Mouse (Mus musculus) T-helper 2 cell (primary cell): ENCODE results near the gene Kcnma1.

Source experiments
- in situ Hi-C: fragments of 300-600 bp; cut with MboI, MseI; formaldehyde crosslinking; loops from one replicate; pipeline ENCODE4 v1.15.1; 2025; ENCODE audit warnings: high pct_unique_total_duplicates

Gene Kcnma1

GRCm38 (mm10) chr14:23874545-23874944 lies 139.7 kb downstream of the Kcnma1 start:
- in situ Hi-C loops = no loop called here

GRCm38 (mm10) chr14:23857034-23857433 lies 157.3 kb downstream of the Kcnma1 start:
- in situ Hi-C loops = no loop called here

- in situ Hi-C loops = no loop called here
Measured at GRCm38 (mm10) chr14:23854946-23855345, 159.3 kb downstream of the Kcnma1 start.

- in situ Hi-C loops = no loop called here
Measured at GRCm38 (mm10) chr14:23848529-23849141, 165.7 kb downstream of the Kcnma1 start.

- in situ Hi-C loops = no loop called here
Measured at GRCm38 (mm10) chr14:23846706-23847105, 167.6 kb downstream of the Kcnma1 start.

- in situ Hi-C loops = no loop called here
Measured at GRCm38 (mm10) chr14:23842025-23842424, 172.3 kb downstream of the Kcnma1 start.

GRCm38 (mm10) chr14:23839613-23840012 lies 174.7 kb downstream of the Kcnma1 start:
- in situ Hi-C loops = no loop called here

- in situ Hi-C loops = no loop called here
Measured at GRCm38 (mm10) chr14:23835387-23836111, 178.7 kb downstream of the Kcnma1 start.

GRCm38 (mm10) chr14:23831284-23831683 lies 183.0 kb downstream of the Kcnma1 start:
- in situ Hi-C loops = no loop called here

- in situ Hi-C loops = no loop called here
Measured at GRCm38 (mm10) chr14:23830316-23830715, 184.0 kb downstream of the Kcnma1 start.

GRCm38 (mm10) chr14:23828711-23829320 lies 185.5 kb downstream of the Kcnma1 start:
- in situ Hi-C loops = no loop called here

GRCm38 (mm10) chr14:23824937-23825336 lies 189.4 kb downstream of the Kcnma1 start:
- in situ Hi-C loops = no loop called here

- in situ Hi-C loops = no loop called here
Measured at GRCm38 (mm10) chr14:23824267-23824666, 190.0 kb downstream of the Kcnma1 start.

GRCm38 (mm10) chr14:23817585-23817984 lies 196.7 kb downstream of the Kcnma1 start:
- in situ Hi-C loops = loop anchor here (10.0 kb wide), 1 partner anchor 1067 kb away; no protein-coding TSS in a partner anchor

- in situ Hi-C loops = loop anchor here (10.0 kb wide), 1 partner anchor 1075 kb away; no protein-coding TSS in a partner anchor
Measured at GRCm38 (mm10) chr14:23810081-23810480, 204.2 kb downstream of the Kcnma1 start.

GRCm38 (mm10) chr14:23809124-23809523 lies 205.2 kb downstream of the Kcnma1 start:
- in situ Hi-C loops = no loop called here

- in situ Hi-C loops = no loop called here
Measured at GRCm38 (mm10) chr14:23806378-23806777, 207.9 kb downstream of the Kcnma1 start.

- in situ Hi-C loops = no loop called here
Measured at GRCm38 (mm10) chr14:23796878-23797277, 217.4 kb downstream of the Kcnma1 start.

GRCm38 (mm10) chr14:23792674-23793073 lies 221.6 kb downstream of the Kcnma1 start:
- in situ Hi-C loops = no loop called here

GRCm38 (mm10) chr14:23792076-23792475 lies 222.2 kb downstream of the Kcnma1 start:
- in situ Hi-C loops = no loop called here

- in situ Hi-C loops = no loop called here
Measured at GRCm38 (mm10) chr14:23791261-23791691, 223.0 kb downstream of the Kcnma1 start.

GRCm38 (mm10) chr14:23786687-23787073 lies 227.6 kb downstream of the Kcnma1 start:
- in situ Hi-C loops = no loop called here
